Mouse (Mus musculus) stomach, postnatal 0 days (tissue): ENCODE data around the gene Grin2c.

Experiments
- CTCF ChIP-seq: IDR thresholded peaks from 2 replicates; pipeline ENCODE4 v1.5.1; 2016; ENCODE audit warnings: antibody characterized with exemption, low read depth, mild to moderate bottlenecking, moderate library complexity
- EP300 ChIP-seq: optimal IDR thresholded peaks from 2 replicates; pipeline ENCODE3; 2016; ENCODE audit warnings: antibody characterized with exemption

GRCm38 (mm10) chr11:115295939-115296338 is 28.9 kb upstream of the Grin2c start:
- TF ChIP-seq CTCF (no peak), EP300 (no peak)
